Mouse (Mus musculus) adipocyte (in vitro differentiated cells): ENCODE measurements around the gene 4921504E06Rik.

ENCODE experiments used
- DNase-seq: peaks from one replicate; pipeline ENCODE4 v3.0.0-alpha.2; 2016; ENCODE audit warnings: low spot score

The 4921504E06Rik gene

GRCm38 (mm10) chr2:19553821-19554592 is at the start of gene 4921504E06Rik:
Gene 4921504E06Rik, minus strand, starts transcription at chr2:19553914.
- DNase-seq = peak; percentile 14

GRCm38 (mm10) chr2:19601386-19601925 is 47.7 kb upstream of the 4921504E06Rik start:
- DNase-seq = no peak

- no peak for DNase-seq
Measured at GRCm38 (mm10) chr2:19600860-19601259, 47.1 kb upstream of the 4921504E06Rik start.

- no peak for DNase-seq
Measured at GRCm38 (mm10) chr2:19599801-19600200, 46.1 kb upstream of the 4921504E06Rik start.

- no peak for DNase-seq
Measured at GRCm38 (mm10) chr2:19596988-19597387, 43.3 kb upstream of the 4921504E06Rik start.

- no peak for DNase-seq
Measured at GRCm38 (mm10) chr2:19596426-19596825, 42.7 kb upstream of the 4921504E06Rik start.

GRCm38 (mm10) chr2:19594856-19595255 is 41.1 kb upstream of the 4921504E06Rik start:
- peak; percentile 3 for DNase-seq

GRCm38 (mm10) chr2:19579846-19580245 is 26.1 kb upstream of the 4921504E06Rik start:
- no peak for DNase-seq

- DNase-seq = no peak
Measured at GRCm38 (mm10) chr2:19579180-19579579, 25.5 kb upstream of the 4921504E06Rik start.

GRCm38 (mm10) chr2:19562114-19562829 is 8.6 kb upstream of the 4921504E06Rik start:
- no peak for DNase-seq

- no peak for DNase-seq
Measured at GRCm38 (mm10) chr2:19560654-19561053, 6.9 kb upstream of the 4921504E06Rik start.

- no peak for DNase-seq
Measured at GRCm38 (mm10) chr2:19560071-19560470, 6.4 kb upstream of the 4921504E06Rik start.

- no peak for DNase-seq
Measured at GRCm38 (mm10) chr2:19551396-19551795, 2.3 kb downstream of the 4921504E06Rik start.

GRCm38 (mm10) chr2:19540906-19541305 is 12.8 kb downstream of the 4921504E06Rik start:
- no peak for DNase-seq

GRCm38 (mm10) chr2:19529428-19529827 is 24.3 kb downstream of the 4921504E06Rik start:
- DNase-seq = no peak

- DNase-seq = peak; percentile 58
Measured at GRCm38 (mm10) chr2:19528797-19529196, 24.9 kb downstream of the 4921504E06Rik start.

- no peak for DNase-seq
Measured at GRCm38 (mm10) chr2:19524071-19524470, 29.6 kb downstream of the 4921504E06Rik start.

GRCm38 (mm10) chr2:19521662-19522061 is 32.1 kb downstream of the 4921504E06Rik start:
- DNase-seq = no peak

GRCm38 (mm10) chr2:19520617-19521016 is 33.1 kb downstream of the 4921504E06Rik start:
- no peak for DNase-seq

GRCm38 (mm10) chr2:19519768-19520167 is 33.9 kb downstream of the 4921504E06Rik start:
- peak; percentile 41 for DNase-seq

GRCm38 (mm10) chr2:19517952-19518351 is 35.8 kb downstream of the 4921504E06Rik start:
- DNase-seq = no peak

GRCm38 (mm10) chr2:19512381-19512780 is 41.3 kb downstream of the 4921504E06Rik start:
- no peak for DNase-seq

- no peak for DNase-seq
Measured at GRCm38 (mm10) chr2:19511032-19511431, 42.7 kb downstream of the 4921504E06Rik start.
